Mouse (Mus musculus): ENCODE measurements around the gene Tnni1.

DNA sequence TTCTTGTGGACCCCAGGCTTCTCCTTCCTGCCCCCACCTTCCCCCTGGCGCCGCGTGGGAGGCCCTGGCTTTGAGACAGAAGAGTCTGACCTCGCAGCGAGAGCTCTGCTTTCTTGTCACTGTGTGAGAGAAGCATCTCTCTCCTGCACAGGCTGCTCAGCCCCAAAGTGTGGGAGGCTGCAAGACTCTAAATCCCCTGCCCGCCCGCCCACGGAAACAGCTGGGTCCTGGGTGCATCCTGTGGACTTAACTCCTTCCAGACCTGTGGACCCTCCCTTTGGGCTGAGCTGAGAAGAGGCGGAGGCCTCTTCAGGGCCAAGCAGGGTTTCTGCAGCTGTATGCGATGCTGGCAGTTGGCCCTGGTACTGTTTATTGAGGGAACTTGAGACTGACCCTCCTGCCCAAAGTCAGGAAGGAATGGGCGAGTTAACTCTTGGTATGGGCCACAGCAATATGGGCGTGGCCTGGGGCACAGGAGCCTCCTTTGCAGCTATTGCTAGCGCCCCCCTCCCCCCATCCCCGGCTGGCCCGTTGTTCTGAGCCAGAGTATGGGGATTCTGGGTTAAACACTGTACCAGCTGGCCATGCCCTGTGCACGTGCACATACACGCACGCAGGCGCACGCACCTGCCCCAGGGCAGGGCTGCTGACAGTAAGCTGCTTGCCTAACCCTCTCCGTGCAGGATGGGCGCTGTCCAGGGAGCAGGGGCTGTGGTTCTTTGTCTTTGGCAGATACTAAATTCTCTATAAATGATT is at the start of gene Tnni1:
- TF ChIP-seq CTCF (IDR thresholded peaks at IDR 0.05; ENCODE audit: low read depth, low read length) (no peak), POLR2A (IDR thresholded peaks at IDR 0.05; ENCODE audit: extremely low read depth, insufficient read depth, low read length) (no peak)
